Mouse (Mus musculus) liver, embryonic 12.5 days (tissue): Measurements from ENCODE around the gene Ing5. TPM values are rescaled to one million over a fixed set of nuclear protein-coding genes. Genes with fewer than 3 reads are reported as not detected.
A peak's percentile ranks its signal among the peaks of the same experiment; 100 is the strongest.
"Not testable (repeated sequence)": the region's sequence is repeated elsewhere in the genome, so short reads cannot be mapped to it uniquely, and the experiment has no call there.

Experiments
- ATAC-seq: fragments of 200-750 bp; cut with Nextera tagmentation; 2 replicates; pipeline ENCODE4 v1.8.0; 2017; ENCODE audit warnings: moderate number of reproducible peaks, mild to moderate bottlenecking, moderate library complexity
- H3K27ac ChIP-seq: fragments of 300-500 bp; sonication (generic); 2 replicates; pipeline ENCODE4 v1.5.1; 2016; ENCODE audit warnings: mild to moderate bottlenecking
- H3K27me3 ChIP-seq: fragments of 300-500 bp; sonication (generic); replicated peaks from 2 replicates; pipeline ENCODE4 v1.6.1; 2016; ENCODE audit warnings: mild to moderate bottlenecking, moderate library complexity
- H3K36me3 ChIP-seq: fragments of 300-500 bp; sonication (generic); 2 replicates; pipeline ENCODE4 v1.6.1; 2016; ENCODE audit warnings: mild to moderate bottlenecking, moderate library complexity
- H3K4me1 ChIP-seq: fragments of 300-500 bp; sonication (generic); 2 replicates; pipeline ENCODE4 v1.6.1; 2016
- H3K4me2 ChIP-seq: fragments of 300-500 bp; sonication (generic); 2 replicates; pipeline ENCODE4 v1.6.1; 2016; ENCODE audit warnings: mild to moderate bottlenecking, moderate library complexity
- H3K4me3 ChIP-seq: fragments of 300-500 bp; sonication (generic); 2 replicates; pipeline ENCODE4 v1.5.1; 2016; ENCODE audit warnings: mild to moderate bottlenecking, moderate library complexity
- H3K9ac ChIP-seq: fragments of 300-500 bp; sonication (generic); 2 replicates; pipeline ENCODE4 v1.6.1; 2016; ENCODE audit warnings: mild to moderate bottlenecking, moderate library complexity
- H3K9me3 ChIP-seq: fragments of 300-500 bp; sonication (generic); replicated peaks from 2 replicates; pipeline ENCODE4 v1.6.1; 2016; ENCODE audit warnings: mild to moderate bottlenecking, moderate library complexity
- WGBS: fragments of 180-500 bp; shearing (Covaris S2); methylation state at CpG from one replicate; pipeline ENCODE4 v1.1.7; 2016; ENCODE audit not compliant: insufficient replicate concordance; 5-methylcytosine and 5-hydroxymethylcytosine counted together
- polyA plus RNA-seq: library from polyadenylated mRNA; unstranded; fragments of >200 nt; fragmentation: Nextera tagmentation; extraction: Ambion mirVana; gene quantifications from 2 replicates; pipeline ENCODE4 v1.2.1, GENCODE M21; 2016

The Ing5 gene
- polyA plus RNA-seq, 1 experiment from 2014 or later, result 15.5 TPM

- H3K9ac ChIP-seq, result no peak overlapping the region
- H3K4me3 ChIP-seq, result no peak overlapping the region
- H3K27me3 ChIP-seq, result no peaks in the 10 kb centered on the region
- no peak for ATAC-seq
- peaks cover 88% of the 10 kb centered on the region for H3K36me3 ChIP-seq
- no peak overlapping the region for H3K27ac ChIP-seq
- no peaks in the 10 kb centered on the region for H3K9me3 ChIP-seq
- H3K4me1 ChIP-seq, result peaks cover 2% of the 10 kb centered on the region
- WGBS, result 86% methylated on average over 8 of the region's 8 CpGs
- no peak overlapping the region for H3K4me2 ChIP-seq
These were observed 14.2 kb downstream of the Ing5 start for GRCm38 (mm10) chr1:93817823-93818532.

GRCm38 (mm10) chr1:93818722-93819121 lies 15.0 kb downstream of the Ing5 start:
- Histone ChIP-seq H3K36me3 (peaks cover 81% of the 10 kb centered on the region), H3K4me2 (no peak overlapping the region), H3K9ac (no peak overlapping the region), H3K27me3 (no peaks in the 10 kb centered on the region), H3K9me3 (no peaks in the 10 kb centered on the region), H3K27ac (no peak overlapping the region), H3K4me3 (no peak overlapping the region), H3K4me1 (peaks cover 10% of the 10 kb centered on the region)
- no peak for ATAC-seq
- 79% methylated on average over 7 of the region's 7 CpGs for WGBS

GRCm38 (mm10) chr1:93823796-93824495 lies 20.2 kb downstream of the Ing5 start:
- Histone ChIP-seq H3K4me1 (peaks cover 35% of the 10 kb centered on the region), H3K4me3 (peak overlapping the region; percentile 65; the same call in 1 of the 2 replicates), H3K9me3 (no peaks in the 10 kb centered on the region), H3K36me3 (peaks cover 28% of the 10 kb centered on the region), H3K27ac (peak overlapping the region; percentile 99), H3K4me2 (peak overlapping the region; percentile 88), H3K9ac (peak overlapping the region; percentile 73), H3K27me3 (no peaks in the 10 kb centered on the region)
- WGBS, result 60% methylated on average over 3 of the region's 3 CpGs
- no peak for ATAC-seq

DNA sequence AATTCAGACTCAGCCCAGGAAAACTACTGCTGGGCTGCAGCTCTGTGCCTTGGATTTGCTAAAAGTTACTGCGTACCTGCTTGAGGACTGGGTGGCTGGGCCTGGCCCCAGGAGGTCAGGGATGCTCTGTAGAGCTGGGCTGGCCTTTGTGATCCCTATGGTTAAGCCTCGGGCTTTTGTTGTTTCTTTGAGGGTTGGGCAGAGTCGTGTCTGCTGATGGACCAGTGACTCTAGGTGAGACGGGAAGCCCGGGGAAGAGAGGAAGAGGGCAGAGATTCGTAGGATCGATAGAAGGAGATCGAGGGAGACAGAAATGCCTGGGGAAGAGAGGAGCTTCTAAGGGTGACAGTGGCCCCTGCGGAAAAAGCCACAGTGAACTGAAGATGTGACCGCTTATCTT lies 20.8 kb downstream of the Ing5 start, which contains the start of gene D2hgdh:
Gene D2hgdh, plus strand, starts transcription at position 301 of the 400 bp plus-strand sequence.
- ATAC-seq, result peak; percentile 17
- H3K9ac ChIP-seq, result peak within 1 kb of the TSS; percentile 73
- 11% methylated on average over 10 of the region's 10 CpGs for WGBS

DNA sequence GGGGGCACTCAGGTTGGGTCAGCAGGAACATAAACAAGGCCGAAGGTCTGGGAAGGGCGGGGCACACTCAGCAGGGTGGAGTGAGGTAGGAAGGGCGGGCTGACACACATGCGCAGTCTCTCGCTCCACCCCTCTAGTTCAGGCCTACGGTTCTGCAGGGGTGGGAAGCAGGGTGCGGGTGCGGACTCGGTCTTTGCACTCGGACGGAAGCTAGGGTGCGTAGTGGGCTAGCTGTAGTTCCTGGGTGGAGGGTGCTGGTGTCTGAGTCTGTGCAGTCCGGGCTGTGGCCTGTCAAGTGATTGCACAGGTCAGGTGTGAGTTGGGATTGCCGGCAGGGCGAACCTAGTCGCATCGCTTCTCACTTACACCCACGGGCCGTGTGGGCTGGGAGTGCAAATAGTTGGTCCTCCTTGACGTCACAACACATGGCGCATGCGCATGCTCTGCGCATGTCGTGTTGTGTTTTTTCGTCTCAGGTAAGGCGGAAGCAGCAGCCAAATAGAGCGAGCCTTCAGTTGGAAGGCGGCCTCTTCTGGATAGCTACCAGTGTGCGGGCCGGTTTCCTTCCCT lies 21.4 kb downstream of the Ing5 start:
- no peaks in the 10 kb centered on the region for H3K27me3 ChIP-seq
- ATAC-seq, result peak; percentile 98
- no peaks in the 10 kb centered on the region for H3K9me3 ChIP-seq
- H3K9ac ChIP-seq, result peak overlapping the region; percentile 73
- peak overlapping the region; percentile 65 for H3K4me3 ChIP-seq
- peaks cover 16% of the 10 kb centered on the region for H3K36me3 ChIP-seq
- under 1% methylated on average over 30 of the region's 30 CpGs for WGBS
- peak overlapping the region; percentile 88 for H3K4me2 ChIP-seq
- H3K4me1 ChIP-seq, result peaks cover 35% of the 10 kb centered on the region
- peak overlapping the region; percentile 99 for H3K27ac ChIP-seq

More for the DNA sequence above, 20.8 kb downstream of the Ing5 start, which contains the start of gene D2hgdh:
- Histone ChIP-seq H3K9me3 (no peaks in the 10 kb centered on the region), H3K27ac (peak within 1 kb of the TSS; percentile 99), H3K36me3 (peaks cover 22% of the 10 kb centered on the region), H3K4me1 (peaks cover 35% of the 10 kb centered on the region), H3K27me3 (no peaks in the 10 kb centered on the region), H3K4me3 (peak within 1 kb of the TSS; percentile 65), H3K4me2 (peak within 1 kb of the TSS; percentile 88)

GRCm38 (mm10) chr1:93825771-93826539 lies 22.2 kb downstream of the Ing5 start:
- Histone ChIP-seq H3K4me1 (peaks cover 35% of the 10 kb centered on the region), H3K9ac (peak overlapping the region; percentile 73), H3K4me3 (peak overlapping the region; percentile 65), H3K36me3 (peaks cover 8% of the 10 kb centered on the region), H3K27ac (peak overlapping the region; percentile 99), H3K9me3 (no peaks in the 10 kb centered on the region), H3K4me2 (peak overlapping the region; percentile 88), H3K27me3 (no peaks in the 10 kb centered on the region)
- WGBS, result 42% methylated on average over 27 of the region's 27 CpGs
- ATAC-seq, result 0 out of 2 replicates have a peak, but pooled peaks have one; percentile 19

DNA sequence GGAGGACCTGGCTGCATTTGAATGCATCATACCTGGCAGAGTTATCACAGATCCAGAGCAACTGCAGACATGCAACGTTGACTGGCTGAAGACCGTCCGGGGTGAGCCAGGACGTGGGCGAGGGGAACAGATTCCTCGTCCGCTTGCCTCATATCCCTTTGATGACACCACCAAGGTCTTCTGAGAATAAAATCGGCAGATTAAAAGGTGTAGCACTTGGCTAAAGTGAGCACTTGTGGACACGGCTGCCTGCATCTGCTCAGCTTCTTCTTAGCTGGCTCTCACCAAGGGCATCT lies 22.7 kb downstream of the Ing5 start:
- Histone ChIP-seq H3K4me1 (peaks cover 35% of the 10 kb centered on the region), H3K27ac (peak overlapping the region; percentile 99), H3K27me3 (no peaks in the 10 kb centered on the region), H3K4me3 (peak overlapping the region; percentile 65), H3K4me2 (peak overlapping the region; percentile 88), H3K36me3 (peaks cover 3% of the 10 kb centered on the region), H3K9me3 (no peaks in the 10 kb centered on the region), H3K9ac (peak overlapping the region; percentile 73)
- WGBS, result 84% methylated on average over 9 of the region's 9 CpGs
- ATAC-seq, result no peak

DNA sequence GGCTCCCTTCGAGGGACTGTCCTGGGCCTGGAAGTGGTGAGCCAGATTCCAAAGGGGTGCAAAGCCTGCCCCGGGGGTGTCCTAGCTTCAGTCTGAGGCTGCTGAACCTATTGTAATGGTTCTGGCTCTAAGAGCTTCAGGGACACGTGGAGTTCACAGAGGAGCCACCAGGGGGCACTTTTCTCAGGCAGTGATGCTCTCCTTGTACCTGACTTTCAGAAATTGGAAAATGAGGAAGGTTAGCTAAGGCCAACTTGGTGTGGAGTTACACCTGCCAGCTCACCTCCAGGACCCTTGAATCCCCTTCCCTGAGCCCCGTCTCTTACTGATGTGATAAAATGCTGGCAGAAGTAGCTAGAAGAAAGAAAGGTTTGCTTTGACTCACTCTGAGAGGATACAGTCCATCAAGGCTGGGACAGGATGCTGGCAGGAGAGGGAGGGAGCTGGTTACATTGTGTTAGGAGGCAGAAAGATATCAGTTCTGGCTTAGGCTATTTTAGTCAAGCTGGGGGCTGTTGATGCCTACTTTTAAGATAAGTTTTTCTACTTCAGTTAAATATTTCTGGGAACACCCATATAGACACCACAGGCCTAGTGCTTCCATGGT lies 29.1 kb downstream of the Ing5 start:
- H3K36me3 ChIP-seq, result peaks cover 25% of the 10 kb centered on the region
- H3K4me3 ChIP-seq, H3K27ac ChIP-seq, H3K27me3 ChIP-seq, H3K9me3 ChIP-seq, H3K9ac ChIP-seq, H3K4me1 ChIP-seq, H3K4me2 ChIP-seq: not testable (repeated sequence)
- WGBS, result 67% methylated on average over 2 of the region's 4 CpGs
- ATAC-seq, result 0 out of 2 replicates have a peak, but pooled peaks have one; percentile 42

DNA sequence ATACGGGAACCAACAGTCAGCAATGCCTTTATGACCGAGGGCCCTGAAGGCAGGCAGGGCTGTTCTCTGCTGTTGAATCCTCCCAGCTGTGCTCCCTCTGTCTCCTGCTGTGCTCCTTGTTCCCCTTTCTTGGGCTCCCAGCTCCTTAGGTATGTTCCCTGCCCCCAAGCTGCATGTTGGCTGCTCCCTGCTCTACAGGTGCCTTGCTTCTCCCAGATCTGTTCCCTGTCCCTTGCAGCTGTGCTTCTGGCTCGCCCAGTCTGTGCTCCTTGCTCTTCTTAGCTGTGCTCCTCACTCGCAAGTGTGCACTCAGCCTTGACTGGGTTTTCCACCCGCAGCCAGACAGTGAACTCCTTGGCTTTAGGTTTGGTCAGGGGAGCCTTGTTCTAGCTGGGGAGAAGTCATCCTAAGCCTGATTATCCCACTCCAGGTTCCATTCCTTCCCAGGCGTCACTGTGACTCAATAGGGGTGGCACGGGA lies 30.9 kb downstream of the Ing5 start:
- WGBS, result 72% methylated on average over 7 of the region's 7 CpGs
- Histone ChIP-seq H3K9me3 (no peaks in the 10 kb centered on the region), H3K4me1 (no peaks in the 10 kb centered on the region), H3K4me3 (no peak overlapping the region), H3K36me3 (peaks cover 35% of the 10 kb centered on the region), H3K27me3 (no peaks in the 10 kb centered on the region), H3K27ac (no peak overlapping the region), H3K9ac (no peak overlapping the region), H3K4me2 (no peak overlapping the region)
- ATAC-seq, result no peak

- H3K36me3 ChIP-seq, result peaks cover 35% of the 10 kb centered on the region
- ATAC-seq, result no peak
- H3K4me3 ChIP-seq, result no peak overlapping the region
- no peak overlapping the region for H3K9ac ChIP-seq
- no peak overlapping the region for H3K27ac ChIP-seq
- H3K9me3 ChIP-seq, result no peaks in the 10 kb centered on the region
- no peak overlapping the region for H3K4me2 ChIP-seq
- 87% methylated on average over 4 of the region's 4 CpGs for WGBS
- H3K4me1 ChIP-seq, result no peaks in the 10 kb centered on the region
- H3K27me3 ChIP-seq, result no peaks in the 10 kb centered on the region
These were observed 31.4 kb downstream of the Ing5 start for GRCm38 (mm10) chr1:93835211-93835610.

- H3K36me3 ChIP-seq, result peaks cover 35% of the 10 kb centered on the region
- 80% methylated on average over 6 of the region's 6 CpGs for WGBS
- no peaks in the 10 kb centered on the region for H3K4me1 ChIP-seq
- no peak overlapping the region for H3K27ac ChIP-seq
- no peak overlapping the region for H3K4me3 ChIP-seq
- H3K9ac ChIP-seq, result no peak overlapping the region
- no peak overlapping the region for H3K4me2 ChIP-seq
- no peaks in the 10 kb centered on the region for H3K27me3 ChIP-seq
- no peaks in the 10 kb centered on the region for H3K9me3 ChIP-seq
- no peak for ATAC-seq
These were observed 32.2 kb downstream of the Ing5 start for GRCm38 (mm10) chr1:93835876-93836531.
